Mouse (Mus musculus) embryonic facial prominence, embryonic 13.5 days (tissue): ENCODE results near the gene Tmem102. TPM values are rescaled to one million over a fixed set of nuclear protein-coding genes. Genes with fewer than 3 reads are reported as not detected.

Source experiments
- ATAC-seq: fragments of 200-750 bp; cut with Nextera tagmentation; 2 replicates; pipeline ENCODE4 v1.8.0; 2017; ENCODE audit warnings: low read depth; ENCODE audit not compliant: insufficient number of reproducible peaks, insufficient read depth, low FRiP score, low TSS enrichment
- H3K27ac ChIP-seq: fragments of 300-500 bp; sonication (generic); 2 replicates; pipeline ENCODE4 v1.5.1; 2015; ENCODE audit warnings: moderate library complexity, mild to moderate bottlenecking, inconsistent platforms
- H3K27me3 ChIP-seq: fragments of 300-500 bp; sonication (generic); 2 replicates; pipeline ENCODE4 v1.6.1; 2015; ENCODE audit warnings: mild to moderate bottlenecking, inconsistent platforms
- H3K36me3 ChIP-seq: fragments of 300-500 bp; sonication (generic); 2 replicates; pipeline ENCODE4 v1.6.1; 2015; ENCODE audit warnings: mild to moderate bottlenecking, inconsistent platforms
- H3K4me1 ChIP-seq: fragments of 300-500 bp; sonication (generic); 2 replicates; pipeline ENCODE4 v1.6.1; 2015; ENCODE audit warnings: inconsistent platforms
- H3K4me2 ChIP-seq: fragments of 300-500 bp; sonication (generic); 2 replicates; pipeline ENCODE4 v1.6.1; 2015; ENCODE audit warnings: moderate library complexity, mild to moderate bottlenecking, inconsistent platforms
- H3K4me3 ChIP-seq: fragments of 300-500 bp; sonication (generic); 2 replicates; pipeline ENCODE4 v1.5.1; 2015; ENCODE audit warnings: mild to moderate bottlenecking, inconsistent platforms
- H3K9ac ChIP-seq: fragments of 300-500 bp; sonication (generic); 2 replicates; pipeline ENCODE4 v1.6.1; 2015; ENCODE audit warnings: mild to moderate bottlenecking, inconsistent platforms
- H3K9me3 ChIP-seq: fragments of 300-500 bp; sonication (generic); 2 replicates; pipeline ENCODE4 v1.6.1; 2016; ENCODE audit warnings: inconsistent platforms
- WGBS: fragments of 180-500 bp; shearing (Covaris S2); methylation state at CpG from one replicate; pipeline ENCODE4 v1.1.7; 2015; ENCODE audit warnings: mixed read lengths; 5-methylcytosine and 5-hydroxymethylcytosine counted together
- polyA plus RNA-seq: library from polyadenylated mRNA; unstranded; fragments of >200 nt; fragmentation: Nextera tagmentation; extraction: Ambion mirVana; gene quantifications from 2 replicates; pipeline ENCODE4 v1.2.1, GENCODE M21; 2015

Tmem102 gene
- polyA plus RNA-seq, 1 experiment from 2014 or later = 4.0 TPM

- ATAC-seq = no peak
- H3K4me3 ChIP-seq = no peak overlapping the region
- H3K27me3 ChIP-seq = no peaks in the 10 kb centered on the region
- H3K36me3 ChIP-seq = no peaks in the 10 kb centered on the region
- no peaks in the 10 kb centered on the region for H3K9me3 ChIP-seq
- peaks cover 42% of the 10 kb centered on the region for H3K4me1 ChIP-seq
- no peak overlapping the region for H3K9ac ChIP-seq
- 89% methylated on average over 5 of the region's 5 CpGs for WGBS
- H3K27ac ChIP-seq = no peak overlapping the region
- H3K4me2 ChIP-seq = peak overlapping the region; percentile 85
These were observed 51.2 kb downstream of the Tmem102 start for GRCm38 (mm10) chr11:69754233-69754632.

Other genes with a start within 250 kb of the Tmem102 start
- 43.4 and 46.3 TPM in 2 replicates for gene Efnb3, start 245.4 kb downstream of the Tmem102 start, polyA plus RNA-seq
- 26.9 TPM in 2 replicates for gene Wrap53, start 225.4 kb downstream of the Tmem102 start, polyA plus RNA-seq
- 160 and 186 TPM in 2 replicates for gene Trp53, start 225.3 kb downstream of the Tmem102 start, polyA plus RNA-seq
- 7.9 and 8.3 TPM in 2 replicates for gene Atp1b2, start 199.7 kb downstream of the Tmem102 start, polyA plus RNA-seq
- gene Shbg, start 187.7 kb downstream of the Tmem102 start, polyA plus RNA-seq = 0.50 TPM in 1 of 2 replicates, not detected in the other
- 23.8 and 28.2 TPM in 2 replicates for gene Sat2, start 183.6 kb downstream of the Tmem102 start, polyA plus RNA-seq
- 36.6 and 44.1 TPM in 2 replicates for gene Fxr2, start 172.6 kb downstream of the Tmem102 start, polyA plus RNA-seq
- gene Sox15, start 150.3 kb downstream of the Tmem102 start, polyA plus RNA-seq = 0.41 and 0.63 TPM in 2 replicates
- 54.3 and 74.9 TPM in 2 replicates for gene Mpdu1, start 143.0 kb downstream of the Tmem102 start, polyA plus RNA-seq
- 11.4 and 11.9 TPM in 2 replicates for gene Cd68, start 139.5 kb downstream of the Tmem102 start, polyA plus RNA-seq
- 514 and 625 TPM in 2 replicates for gene Eif4a1, start 133.2 kb downstream of the Tmem102 start, polyA plus RNA-seq
- 119 and 122 TPM in 2 replicates for gene Senp3, start 123.5 kb downstream of the Tmem102 start, polyA plus RNA-seq
- gene Tnfsf13, start 119.8 kb downstream of the Tmem102 start, polyA plus RNA-seq = 0.21 and 0.39 TPM in 2 replicates
- 5.7 and 6.4 TPM in 2 replicates for gene Tnfsf12, start 109.8 kb downstream of the Tmem102 start, polyA plus RNA-seq
- 2.8 and 3.8 TPM in 2 replicates for gene Tnfsfm13, start 109.5 kb downstream of the Tmem102 start, polyA plus RNA-seq
- 27.3 and 31.3 TPM in 2 replicates for gene Polr2a, start 47.0 kb downstream of the Tmem102 start, polyA plus RNA-seq
- gene Slc35g3, start 43.7 kb downstream of the Tmem102 start, polyA plus RNA-seq = not detected in 2 replicates
- gene Zbtb4, start 39.7 kb downstream of the Tmem102 start, polyA plus RNA-seq = 3.5 and 4.8 TPM in 2 replicates
- 5.4 and 5.7 TPM in 2 replicates for gene Chrnb1, start 9.7 kb downstream of the Tmem102 start, polyA plus RNA-seq
- 3.6 TPM in 2 replicates for gene Fgf11, start 3.8 kb downstream of the Tmem102 start, polyA plus RNA-seq
- gene Gm39566, start 9.7 kb upstream of the Tmem102 start, polyA plus RNA-seq = not detected in 2 replicates
- gene Spem2, start 12.8 kb upstream of the Tmem102 start, polyA plus RNA-seq = not detected in 2 replicates
- 0.26 TPM in 1 of 2 replicates, not detected in the other for gene Spem1, start 16.6 kb upstream of the Tmem102 start, polyA plus RNA-seq
- 14.1 and 15.2 TPM in 2 replicates for gene Nlgn2, start 32.2 kb upstream of the Tmem102 start, polyA plus RNA-seq
- 358 and 423 TPM in 2 replicates for gene Tmem256, start 32.9 kb upstream of the Tmem102 start, polyA plus RNA-seq
- 145 and 154 TPM in 2 replicates for gene Plscr3, start 40.8 kb upstream of the Tmem102 start, polyA plus RNA-seq
- 4.9 and 5.3 TPM in 2 replicates for gene Tnk1, start 53.1 kb upstream of the Tmem102 start, polyA plus RNA-seq
- gene Tmem95, start 72.4 kb upstream of the Tmem102 start, polyA plus RNA-seq = not detected in 2 replicates
- 3.8 and 4.4 TPM in 2 replicates for gene Kctd11, start 75.8 kb upstream of the Tmem102 start, polyA plus RNA-seq
- gene Acap1, start 89.9 kb upstream of the Tmem102 start, polyA plus RNA-seq = 0.74 and 1.6 TPM in 2 replicates
- 14.8 and 15.6 TPM in 2 replicates for gene 2810408A11Rik, start 95.4 kb upstream of the Tmem102 start, polyA plus RNA-seq
- gene Neurl4, start 95.4 kb upstream of the Tmem102 start, polyA plus RNA-seq = 12.3 and 12.6 TPM in 2 replicates
- gene Gps2, start 108.3 kb upstream of the Tmem102 start, polyA plus RNA-seq = 79.5 and 85.5 TPM in 2 replicates
- 1,558 and 1,689 TPM in 2 replicates for gene Eif5a, start 116.3 kb upstream of the Tmem102 start, polyA plus RNA-seq
- 7.5 and 10.2 TPM in 2 replicates for gene Ybx2, start 130.2 kb upstream of the Tmem102 start, polyA plus RNA-seq
- gene Slc2a4, start 142.6 kb upstream of the Tmem102 start, polyA plus RNA-seq = 33.3 and 33.5 TPM in 2 replicates
- 30.3 and 34.9 TPM in 2 replicates for gene Cldn7, start 159.2 kb upstream of the Tmem102 start, polyA plus RNA-seq
- 30.0 and 30.9 TPM in 2 replicates for gene Ctdnep1, start 175.5 kb upstream of the Tmem102 start, polyA plus RNA-seq
- gene Elp5, start 176.9 kb upstream of the Tmem102 start, polyA plus RNA-seq = 125 and 127 TPM in 2 replicates
- gene Gabarap, start 185.5 kb upstream of the Tmem102 start, polyA plus RNA-seq = 511 and 542 TPM in 2 replicates
- gene Phf23, start 190.2 kb upstream of the Tmem102 start, polyA plus RNA-seq = 87.8 and 93.3 TPM in 2 replicates
- 55.0 and 56.8 TPM in 2 replicates for gene Dvl2, start 195.0 kb upstream of the Tmem102 start, polyA plus RNA-seq
- 78.2 and 82.3 TPM in 2 replicates for gene Acadvl, start 209.8 kb upstream of the Tmem102 start, polyA plus RNA-seq
- gene Dlg4, start 211.3 kb upstream of the Tmem102 start, polyA plus RNA-seq = 13.1 and 13.5 TPM in 2 replicates
- 0.24 and 0.47 TPM in 2 replicates for gene Asgr1, start 248.5 kb upstream of the Tmem102 start, polyA plus RNA-seq